Mouse (Mus musculus) fat pad, adult 2 months (tissue): Measurements from ENCODE around the gene Ptges.
A peak's percentile ranks its signal among the peaks of the same experiment; 100 is the strongest.
"Not testable (repeated sequence)": the region's sequence is repeated elsewhere in the genome, so short reads cannot be mapped to it uniquely, and the experiment has no call there.

ENCODE experiments used
- DNase-seq: peaks from one replicate; pipeline ENCODE4 v3.0.0-alpha.2; 2011; ENCODE audit warnings: low read depth, low spot score; ENCODE audit errors: extremely low read depth

Gene Ptges

GRCm38 (mm10) chr2:30928893-30929482, 675 bp downstream of the Ptges start:
- no peak for DNase-seq

DNA sequence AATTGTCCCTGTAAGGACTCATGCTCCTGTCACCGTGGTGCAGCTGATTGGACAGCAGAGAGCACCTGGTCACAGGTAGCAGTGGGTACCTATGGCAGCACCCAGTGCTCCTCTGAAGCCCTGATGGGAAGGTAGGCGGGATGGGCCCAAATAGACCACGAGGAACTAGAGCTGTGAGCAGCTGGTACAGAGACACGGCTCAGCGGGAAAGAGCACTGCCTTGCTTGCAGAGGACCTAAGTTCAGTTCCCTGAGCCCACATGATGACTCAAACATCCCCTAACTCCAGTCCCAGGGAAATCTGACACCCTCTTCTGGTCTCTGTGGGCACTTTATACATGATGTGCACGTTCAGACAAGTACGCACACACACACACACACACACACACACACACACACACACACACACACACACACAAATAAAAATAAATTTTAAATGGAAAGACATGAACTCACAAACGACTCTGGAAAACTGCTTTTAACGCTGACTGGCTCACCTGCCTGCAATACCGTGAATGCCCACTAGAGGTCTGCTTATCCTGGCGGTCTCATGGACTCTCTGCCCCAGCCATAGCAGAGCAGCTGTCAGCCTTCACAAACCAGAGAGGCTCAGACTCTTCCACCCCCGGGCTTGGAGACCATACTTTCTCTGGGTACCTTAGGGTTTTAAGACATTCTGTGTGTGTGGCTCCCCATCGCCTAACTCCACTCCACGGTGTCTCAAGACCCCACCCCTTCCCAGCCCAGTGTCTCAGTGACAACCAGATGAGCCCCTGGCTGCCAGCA, 1.6 kb downstream of the Ptges start:
- DNase-seq: no peak

GRCm38 (mm10) chr2:30927151-30927781, 2.4 kb downstream of the Ptges start:
- DNase-seq: no peak

GRCm38 (mm10) chr2:30926381-30926780, 3.3 kb downstream of the Ptges start:
- no peak for DNase-seq

DNA sequence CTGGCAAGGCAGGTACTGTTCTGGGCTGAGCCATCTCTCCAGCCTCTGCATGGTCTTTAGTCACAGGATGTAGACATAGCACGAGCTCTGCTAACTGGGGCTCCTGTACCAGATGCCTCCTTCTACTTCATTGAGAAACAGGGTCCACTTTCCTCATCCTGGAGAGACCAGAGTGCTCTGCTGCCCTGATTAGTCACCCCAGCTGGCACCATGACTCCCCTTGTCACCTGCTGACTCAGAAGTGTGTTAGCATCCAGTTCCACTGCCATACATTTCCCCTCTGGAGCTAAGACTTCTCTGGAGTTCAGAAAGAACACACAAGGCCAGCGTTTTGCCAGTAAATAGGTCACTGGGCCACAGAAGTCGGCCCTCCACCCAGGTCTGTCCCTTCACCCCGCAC, 4.5 kb downstream of the Ptges start:
- no peak for DNase-seq

- no peak for DNase-seq
Measured at GRCm38 (mm10) chr2:30923099-30923498, 6.6 kb downstream of the Ptges start.

GRCm38 (mm10) chr2:30920216-30920615, 9.4 kb downstream of the Ptges start:
- no peak for DNase-seq

DNA sequence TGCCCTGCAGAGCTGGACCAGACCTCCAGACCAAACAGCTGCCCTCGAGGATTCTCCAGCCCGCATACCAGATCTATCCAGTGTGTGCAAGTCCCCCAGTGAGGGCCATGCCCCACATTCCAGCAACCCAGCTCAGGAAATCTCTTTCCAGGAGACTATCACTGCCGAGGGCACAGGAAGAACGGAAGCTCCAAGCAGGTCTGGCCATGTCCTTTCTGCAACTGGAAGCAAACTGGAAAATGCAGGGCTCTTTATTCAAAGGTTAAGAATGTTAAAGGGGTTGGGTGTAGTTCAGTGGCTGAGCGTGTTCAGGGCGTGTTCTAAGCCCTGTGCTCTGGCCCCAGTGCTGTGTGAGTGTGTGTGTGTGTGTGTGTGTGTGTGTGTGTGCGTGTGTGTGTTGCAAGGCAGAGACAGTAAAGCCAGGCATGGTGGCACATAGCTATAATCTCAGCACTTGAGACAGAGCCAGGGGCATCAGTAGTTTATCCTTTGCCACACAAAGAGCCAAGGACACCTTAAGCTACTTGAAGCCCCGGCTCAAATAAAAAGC, 10.8 kb downstream of the Ptges start:
- DNase-seq: peak; percentile 93

- DNase-seq: no peak
Measured at GRCm38 (mm10) chr2:30918126-30918525, 11.5 kb downstream of the Ptges start.

- no peak for DNase-seq
Measured at GRCm38 (mm10) chr2:30917649-30918048, 12.0 kb downstream of the Ptges start.

GRCm38 (mm10) chr2:30915933-30916332, 13.7 kb downstream of the Ptges start:
- DNase-seq: not testable (repeated sequence)

DNA sequence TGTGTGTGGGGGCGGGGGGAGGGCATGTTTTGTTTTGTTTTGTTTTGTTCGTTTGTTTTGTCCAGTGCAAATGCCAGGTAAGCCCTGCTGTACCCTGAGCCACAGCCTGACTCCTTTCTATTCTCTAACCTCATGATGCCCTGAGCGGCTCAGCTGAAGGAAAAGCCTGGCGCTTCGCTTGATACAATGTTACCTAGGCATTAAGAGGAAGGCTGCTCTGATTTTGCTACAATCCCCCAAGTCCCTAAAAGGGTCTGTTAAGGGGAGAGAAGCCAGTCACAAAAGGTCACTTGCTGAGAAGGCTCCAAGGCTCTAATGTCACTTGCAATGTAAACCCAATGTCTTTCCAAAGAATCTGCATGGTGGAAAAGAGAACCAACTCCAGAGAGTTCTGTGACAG, 14.3 kb downstream of the Ptges start:
- no peak for DNase-seq

DNA sequence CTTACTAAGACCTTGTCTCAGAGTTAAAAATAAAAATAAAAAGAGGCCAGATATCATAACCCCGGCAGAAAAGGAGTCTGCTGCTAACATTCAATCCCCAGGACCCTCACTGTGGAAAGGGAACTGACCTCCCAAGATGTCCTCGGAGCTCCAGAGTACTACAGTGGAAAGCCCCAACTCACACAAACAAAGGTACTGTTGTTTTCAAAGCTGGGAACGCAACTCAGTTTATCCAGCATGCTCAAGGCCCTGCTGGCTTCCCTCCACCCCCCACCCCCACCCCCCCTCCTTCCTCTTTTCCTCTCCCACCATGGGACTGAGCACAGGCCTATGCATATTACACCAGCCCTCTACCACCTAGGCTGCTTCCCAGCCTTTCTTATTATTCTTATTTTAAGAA, 14.8 kb downstream of the Ptges start:
- no peak for DNase-seq

- no peak for DNase-seq
Measured at GRCm38 (mm10) chr2:30913022-30913421, 16.6 kb downstream of the Ptges start.

- no peak for DNase-seq
Measured at GRCm38 (mm10) chr2:30912291-30912773, 17.3 kb downstream of the Ptges start.

DNA sequence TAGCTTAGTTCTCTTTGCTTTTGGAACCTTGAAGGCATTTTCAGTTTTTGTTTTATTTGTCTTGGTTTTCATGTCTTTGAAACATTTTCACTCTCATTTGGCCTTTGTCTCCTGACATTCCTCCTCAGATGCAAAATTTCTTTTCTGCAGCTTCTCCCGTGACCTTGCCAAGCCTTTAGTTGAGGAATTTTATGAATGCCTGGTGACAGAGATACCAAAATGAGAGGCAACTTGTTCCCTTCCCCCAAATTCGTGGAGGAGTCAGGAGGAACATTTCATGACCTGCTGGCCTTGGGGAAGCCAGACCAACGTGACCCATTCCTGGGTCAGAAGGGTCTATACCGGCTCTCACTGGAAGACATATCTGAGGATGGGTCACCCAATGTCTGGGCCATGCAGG, 23.0 kb downstream of the Ptges start:
- DNase-seq: no peak

GRCm38 (mm10) chr2:30905906-30906305, 23.8 kb downstream of the Ptges start:
- DNase-seq: no peak

DNA sequence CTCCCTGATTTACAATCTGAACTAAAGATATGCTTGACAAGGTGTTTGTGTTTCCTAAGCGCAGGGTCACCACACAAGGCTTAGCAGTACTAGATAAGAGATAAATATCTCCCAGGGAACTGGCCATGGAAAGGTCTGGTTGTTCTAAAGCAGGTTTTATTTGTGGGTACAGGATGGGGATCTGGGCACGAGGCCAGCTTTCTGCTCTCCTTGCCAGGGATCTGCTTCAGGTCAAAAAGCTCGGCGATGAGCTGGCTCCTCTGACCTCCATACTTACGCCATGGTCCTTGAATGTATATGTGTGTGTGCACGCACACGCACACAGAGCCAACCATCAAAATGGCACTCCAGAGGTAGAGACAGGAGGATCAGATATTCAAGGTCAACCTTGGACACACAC, 24.7 kb downstream of the Ptges start:
- no peak for DNase-seq

DNA sequence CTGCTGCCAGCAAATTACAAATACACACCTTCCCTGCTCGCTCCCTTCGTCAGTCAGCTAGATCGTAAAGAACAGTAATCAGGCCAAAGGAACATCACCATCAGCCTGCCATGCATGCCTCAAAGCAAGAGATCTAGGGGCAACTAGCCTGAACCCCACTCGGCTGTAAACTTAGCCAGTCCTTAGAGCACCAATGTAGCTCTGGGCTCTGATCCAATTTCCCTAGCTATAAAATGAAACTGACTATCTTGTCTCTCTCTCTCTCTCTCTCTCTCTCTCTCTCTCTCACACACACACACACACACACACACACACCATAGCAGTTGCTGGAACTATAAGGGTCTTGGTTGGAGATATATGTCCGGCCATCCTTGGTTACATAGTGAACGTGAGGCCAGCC, 25.4 kb downstream of the Ptges start:
- no peak for DNase-seq

- no peak for DNase-seq
Measured at GRCm38 (mm10) chr2:30902726-30903722, 26.6 kb downstream of the Ptges start.

GRCm38 (mm10) chr2:30902256-30902655, 27.4 kb downstream of the Ptges start:
- no peak for DNase-seq
